17 mouse cellular contexts compared by ENCODE assay signal in genomic region chr2:119312380-119312958, GRCm38 (mm10). TPM values are rescaled to one million over a fixed set of nuclear protein-coding genes. Genes with fewer than 3 reads are reported as not detected.
A peak's percentile ranks its signal among the peaks of the same experiment; 100 is the strongest.
DNase-seq lines count a peak whose midpoint lies in the region; ATAC-seq lines count a peak whose summit lies in the region.
"Had no signal": no experiment of that assay in that cellular context is flagged by ENCODE, and none has a peak within 500 bp of the region (broad histone marks: within the 10 kb centered on the region; RNA-seq: fewer than 3 reads in every experiment).

No protein-coding gene starts in this region.

- H3K27ac ChIP-seq in heart, embryonic 13.5 days (replicated peaks): 0 out of 2 replicates have a peak overlapping the region, but pooled peaks have one; percentile 41
- H3K27ac ChIP-seq in kidney, embryonic 16.5 days (ENCODE audit: low read length): 0 out of 2 replicates have a peak overlapping the region, but pooled peaks have one; percentile 66
- no peak overlapping the region for H3K27ac ChIP-seq in kidney, embryonic 14.5 days (ENCODE audit: low read depth, low read length)
- no peak overlapping the region for H3K27ac ChIP-seq in neural tube, embryonic 13.5 days (replicated peaks)
- H3K27ac ChIP-seq in neural tube, embryonic 15.5 days (replicated peaks): no peak overlapping the region
- H3K27ac ChIP-seq: embryonic facial prominence, embryonic 15.5 days had no signal

- no peak for ATAC-seq in heart, embryonic 13.5 days (ENCODE audit: extremely low read depth, insufficient number of reproducible peaks, low FRiP score, low TSS enrichment)
- ATAC-seq in kidney, embryonic 16.5 days (ENCODE audit: low FRiP score, low TSS enrichment): 0 out of 2 replicates have a peak, but pooled peaks have one; percentile 12
- no peak for ATAC-seq in kidney, embryonic 14.5 days (ENCODE audit: low FRiP score, low TSS enrichment)
- peak; percentile 34; the same call in 1 of the 2 replicates for ATAC-seq in neural tube, embryonic 13.5 days (ENCODE audit: low read depth)
- no peak for ATAC-seq in neural tube, embryonic 15.5 days (ENCODE audit: low FRiP score)
- ATAC-seq: CD4-positive, CD25-positive, alpha-beta regulatory T cell, adult 4 months; forebrain, embryonic 16.5 days had no signal

- no peaks in the 10 kb centered on the region for H3K9me3 ChIP-seq in heart, embryonic 13.5 days
- H3K9me3 ChIP-seq in kidney, embryonic 16.5 days (ENCODE audit: low read length): peaks cover 4% of the 10 kb centered on the region; the same call in 1 of the 2 replicates
- H3K9me3 ChIP-seq in kidney, embryonic 14.5 days (ENCODE audit: control insufficient read depth, low read length): no peaks in the 10 kb centered on the region
- H3K9me3 ChIP-seq in neural tube, embryonic 13.5 days: no peaks in the 10 kb centered on the region
- H3K9me3 ChIP-seq in neural tube, embryonic 15.5 days (replicated peaks): no peaks in the 10 kb centered on the region
- H3K9me3 ChIP-seq: embryonic facial prominence, embryonic 15.5 days; lung, embryonic 15.5 days had no signal

- DNase-seq in heart, adult 9 months (ENCODE audit: low spot score in 2 of 2): no peak
- peak; percentile 74 for DNase-seq in retina, postnatal 1 day
- DNase-seq in embryo, embryonic 9.5 days (ENCODE audit: extremely low spot score): no peak
- DNase-seq: cerebellum, adult 11-12 months; gastrocnemius, postnatal 10 days; layer of hippocampus, postnatal 36 days; spleen, adult 18-20 months; thymus, postnatal 36 days had no signal

- 74% methylated on average over 2 of the region's 2 CpGs for WGBS in heart, embryonic 13.5 days
- WGBS in kidney, embryonic 16.5 days: 56% methylated on average over 2 of the region's 2 CpGs
- WGBS in kidney, embryonic 14.5 days: 40% methylated on average over 2 of the region's 2 CpGs
- WGBS in neural tube, embryonic 13.5 days: 15% methylated on average over 2 of the region's 2 CpGs
- WGBS in neural tube, embryonic 15.5 days: 8% methylated on average over 2 of the region's 2 CpGs

- H3K9ac ChIP-seq in heart, embryonic 13.5 days: no peak overlapping the region
- H3K9ac ChIP-seq in kidney, embryonic 16.5 days (replicated peaks; ENCODE audit: low read length): no peak overlapping the region
- H3K9ac ChIP-seq in kidney, embryonic 14.5 days (ENCODE audit: low read depth, low read length): no peak overlapping the region
- H3K9ac ChIP-seq in neural tube, embryonic 13.5 days: no peak overlapping the region
- no peak overlapping the region for H3K9ac ChIP-seq in neural tube, embryonic 15.5 days (replicated peaks)
- H3K9ac ChIP-seq: embryonic facial prominence, embryonic 15.5 days; lung, embryonic 15.5 days had no signal

- H3K4me1 ChIP-seq in heart, embryonic 13.5 days: peaks cover 14% of the 10 kb centered on the region
- peaks cover 21% of the 10 kb centered on the region for H3K4me1 ChIP-seq in kidney, embryonic 16.5 days (ENCODE audit: insufficient read depth, low read length)
- peaks cover 11% of the 10 kb centered on the region for H3K4me1 ChIP-seq in kidney, embryonic 14.5 days (ENCODE audit: control insufficient read depth, insufficient read depth, low read length)
- peaks cover 21% of the 10 kb centered on the region for H3K4me1 ChIP-seq in neural tube, embryonic 13.5 days (replicated peaks)
- H3K4me1 ChIP-seq in neural tube, embryonic 15.5 days: peaks cover 6% of the 10 kb centered on the region; the same call in 1 of the 2 replicates
- H3K4me1 ChIP-seq: embryonic facial prominence, embryonic 15.5 days had no signal

- H3K36me3 ChIP-seq in heart, embryonic 13.5 days: no peaks in the 10 kb centered on the region
- H3K36me3 ChIP-seq in kidney, embryonic 16.5 days (ENCODE audit: insufficient read depth, low read length): no peaks in the 10 kb centered on the region
- no peaks in the 10 kb centered on the region for H3K36me3 ChIP-seq in kidney, embryonic 14.5 days (ENCODE audit: control insufficient read depth, insufficient read depth, low read length)
- no peaks in the 10 kb centered on the region for H3K36me3 ChIP-seq in neural tube, embryonic 13.5 days
- no peaks in the 10 kb centered on the region for H3K36me3 ChIP-seq in neural tube, embryonic 15.5 days
- H3K36me3 ChIP-seq: embryonic facial prominence, embryonic 15.5 days; lung, embryonic 15.5 days had no signal

- H3K4me2 ChIP-seq in heart, embryonic 13.5 days: no peak overlapping the region
- H3K4me2 ChIP-seq in kidney, embryonic 16.5 days (replicated peaks; ENCODE audit: low read depth, low read length): no peak overlapping the region
- no peak overlapping the region for H3K4me2 ChIP-seq in kidney, embryonic 14.5 days (replicated peaks; ENCODE audit: low read depth, low read length)
- H3K4me2 ChIP-seq in neural tube, embryonic 13.5 days: no peak overlapping the region
- H3K4me2 ChIP-seq in neural tube, embryonic 15.5 days: no peak overlapping the region
- H3K4me2 ChIP-seq: embryonic facial prominence, embryonic 15.5 days; lung, embryonic 15.5 days had no signal

- peaks cover 12% of the 10 kb centered on the region; the same call in 1 of the 2 replicates for H3K27me3 ChIP-seq in heart, embryonic 13.5 days (replicated peaks)
- H3K27me3 ChIP-seq in kidney, embryonic 16.5 days (ENCODE audit: insufficient read depth, low read length): no peaks in the 10 kb centered on the region
- H3K27me3 ChIP-seq in kidney, embryonic 14.5 days (ENCODE audit: control insufficient read depth, insufficient read depth, low read length): 0 out of 2 replicates have a peak, but pooled peaks cover 3% of the 10 kb centered on the region
- H3K27me3 ChIP-seq in neural tube, embryonic 13.5 days: peaks cover 65% of the 10 kb centered on the region
- peaks cover 32% of the 10 kb centered on the region for H3K27me3 ChIP-seq in neural tube, embryonic 15.5 days (replicated peaks)
- H3K27me3 ChIP-seq: lung, embryonic 15.5 days had no signal

- H3K4me3 ChIP-seq in heart, embryonic 13.5 days: no peak overlapping the region
- no peak overlapping the region for H3K4me3 ChIP-seq in kidney, embryonic 16.5 days (ENCODE audit: low read length)
- no peak overlapping the region for H3K4me3 ChIP-seq in kidney, embryonic 14.5 days (ENCODE audit: low read length)
- no peak overlapping the region for H3K4me3 ChIP-seq in neural tube, embryonic 13.5 days
- H3K4me3 ChIP-seq in neural tube, embryonic 15.5 days (replicated peaks): no peak overlapping the region
- H3K4me3 ChIP-seq: embryonic facial prominence, embryonic 15.5 days; lung, embryonic 15.5 days had no signal

RNA-seq across cellular contexts. Expression of gene Dll4, which starts 13.1 kb away (rescaled TPM):
- polyA plus RNA-seq in heart, embryonic 13.5 days (2015; fragmentation: Nextera tagmentation; extraction: Ambion mirVana): 7.7 and 8.7 TPM in 2 replicates
- 12.9 and 13.5 TPM in 2 replicates for polyA plus RNA-seq in kidney, embryonic 16.5 days (2015; fragmentation: Nextera tagmentation; extraction: Ambion mirVana)
- 4.9 and 8.3 TPM in 2 replicates for polyA plus RNA-seq in kidney, embryonic 14.5 days (2014; fragmentation: Nextera tagmentation; extraction: Ambion mirVana)
- 4.9 and 5.3 TPM in 2 replicates for polyA plus RNA-seq in neural tube, embryonic 13.5 days (2015; fragmentation: Nextera tagmentation; extraction: Ambion mirVana)
- 3.9 and 10.4 TPM in 2 replicates for polyA plus RNA-seq in neural tube, embryonic 15.5 days (2015; fragmentation: Nextera tagmentation; extraction: Ambion mirVana)
- polyA plus RNA-seq: CD4-positive, CD25-positive, alpha-beta regulatory T cell, adult 4 months had no signal

RNA-seq across cellular contexts. Expression of gene Vps18, which starts 23.9 kb away (rescaled TPM):
- 11.9 and 13.1 TPM in 2 replicates for polyA plus RNA-seq in heart, embryonic 13.5 days (2015; fragmentation: Nextera tagmentation; extraction: Ambion mirVana)
- 23.0 and 23.1 TPM in 2 replicates for polyA plus RNA-seq in kidney, embryonic 16.5 days (2015; fragmentation: Nextera tagmentation; extraction: Ambion mirVana)
- 7.1 and 13.3 TPM in 2 replicates for polyA plus RNA-seq in kidney, embryonic 14.5 days (2014; fragmentation: Nextera tagmentation; extraction: Ambion mirVana)
- polyA plus RNA-seq in neural tube, embryonic 13.5 days (2015; fragmentation: Nextera tagmentation; extraction: Ambion mirVana): 23.9 and 24.2 TPM in 2 replicates
- polyA plus RNA-seq in neural tube, embryonic 15.5 days (2015; fragmentation: Nextera tagmentation; extraction: Ambion mirVana): 23.7 and 23.8 TPM in 2 replicates

RNA-seq across cellular contexts. Expression of gene Chac1, which starts 38.6 kb away (rescaled TPM):
- polyA plus RNA-seq in heart, embryonic 13.5 days (2015; fragmentation: Nextera tagmentation; extraction: Ambion mirVana): 0.35 and 0.78 TPM in 2 replicates
- 0.86 and 1.3 TPM in 2 replicates for polyA plus RNA-seq in kidney, embryonic 16.5 days (2015; fragmentation: Nextera tagmentation; extraction: Ambion mirVana)
- polyA plus RNA-seq in kidney, embryonic 14.5 days (2014; fragmentation: Nextera tagmentation; extraction: Ambion mirVana): 0.38 and 1.0 TPM in 2 replicates
- 6.2 TPM in 2 replicates for polyA plus RNA-seq in neural tube, embryonic 13.5 days (2015; fragmentation: Nextera tagmentation; extraction: Ambion mirVana)
- polyA plus RNA-seq in neural tube, embryonic 15.5 days (2015; fragmentation: Nextera tagmentation; extraction: Ambion mirVana): 11.3 and 12.1 TPM in 2 replicates
- polyA plus RNA-seq: CD4-positive, CD25-positive, alpha-beta regulatory T cell, adult 4 months had no signal

RNA-seq across cellular contexts. Expression of gene Rhov, which starts 41.4 kb away (rescaled TPM):
- polyA plus RNA-seq in heart, embryonic 13.5 days (2015; fragmentation: Nextera tagmentation; extraction: Ambion mirVana): 0.14 and 0.60 TPM in 2 replicates
- 1.8 and 2.3 TPM in 2 replicates for polyA plus RNA-seq in kidney, embryonic 16.5 days (2015; fragmentation: Nextera tagmentation; extraction: Ambion mirVana)
- 0.23 and 0.61 TPM in 2 replicates for polyA plus RNA-seq in kidney, embryonic 14.5 days (2014; fragmentation: Nextera tagmentation; extraction: Ambion mirVana)
- 18.3 and 19.1 TPM in 2 replicates for polyA plus RNA-seq in neural tube, embryonic 13.5 days (2015; fragmentation: Nextera tagmentation; extraction: Ambion mirVana)
- 39.5 and 46.6 TPM in 2 replicates for polyA plus RNA-seq in neural tube, embryonic 15.5 days (2015; fragmentation: Nextera tagmentation; extraction: Ambion mirVana)
- polyA plus RNA-seq: CD4-positive, CD25-positive, alpha-beta regulatory T cell, adult 4 months had no signal

Comparison
In these comparisons a context has a peak if more than half of its experiments do, and no peak if none do; other contexts are left out.
1. ATAC-seq: peak in kidney, embryonic 16.5 days (single experiment) and neural tube, embryonic 13.5 days (single experiment); none in heart, embryonic 13.5 days (single experiment), kidney, embryonic 14.5 days (single experiment) and neural tube, embryonic 15.5 days (single experiment).
2. H3K27ac ChIP-seq: peak in heart, embryonic 13.5 days (single experiment) and kidney, embryonic 16.5 days (single experiment); none in kidney, embryonic 14.5 days (single experiment), neural tube, embryonic 13.5 days (single experiment) and neural tube, embryonic 15.5 days (single experiment).